10 mouse cellular contexts compared by ENCODE assay signal in genomic region chr12:110661746-110662145, GRCm38 (mm10).
"Had no signal": no experiment of that assay in that cellular context is flagged by ENCODE, and none has a peak within 500 bp of the region (broad histone marks: within the 10 kb centered on the region; RNA-seq: fewer than 3 reads in every experiment).

No protein-coding gene starts in this region.

- DNase-seq: kidney, postnatal 25 days; layer of hippocampus, adult 9-11 months; liver; lung, adult 18-20 months; lung, postnatal 10 days; lung, postnatal 36 days; retina, postnatal 1 day; right cerebral cortex, postnatal 25 days; spleen, adult 18-20 months; thymus, postnatal 36 days had no signal
